Mouse (Mus musculus): ENCODE data around the gene BC049352. TPM values are rescaled to one million over a fixed set of nuclear protein-coding genes. Genes with fewer than 3 reads are reported as not detected.

The BC049352 gene
- total and polyA plus RNA-seq, 3 experiments: 0.16 to 1.1 TPM; not detected in 1

GRCm38 (mm10) chr9:45189661-45190174 lies 7.9 kb downstream of the BC049352 start:
- peak; percentile 20 for DNase-seq

GRCm38 (mm10) chr9:45195468-45195867 lies 13.7 kb downstream of the BC049352 start:
- DNase-seq: no peak

- no peak for DNase-seq
Observed at GRCm38 (mm10) chr9:45196125-45196830, 14.5 kb downstream of the BC049352 start.

GRCm38 (mm10) chr9:45197549-45197948 lies 15.7 kb downstream of the BC049352 start:
- no peak for DNase-seq

GRCm38 (mm10) chr9:45201319-45201947 lies 19.6 kb downstream of the BC049352 start:
- DNase-seq: peak; percentile 56

- DNase-seq: no peak
Observed at GRCm38 (mm10) chr9:45202021-45202798, 20.4 kb downstream of the BC049352 start.

GRCm38 (mm10) chr9:45203797-45204410 lies 22.1 kb downstream of the BC049352 start, which contains the start of gene Tmprss4:
TSS of gene Tmprss4 (minus strand) at chr9:45204092.
- DNase-seq: no peak

- DNase-seq: no peak
Observed at GRCm38 (mm10) chr9:45205143-45205542, 23.3 kb downstream of the BC049352 start.

- no peak for DNase-seq
Observed at GRCm38 (mm10) chr9:45206121-45206520, 24.3 kb downstream of the BC049352 start.

- no peak for DNase-seq
Observed at GRCm38 (mm10) chr9:45207015-45207743, 25.4 kb downstream of the BC049352 start.

- no peak for DNase-seq
Observed at GRCm38 (mm10) chr9:45212001-45212400, 30.2 kb downstream of the BC049352 start.

- peak; percentile 21 for DNase-seq
Observed at GRCm38 (mm10) chr9:45215526-45216179, 33.8 kb downstream of the BC049352 start.

GRCm38 (mm10) chr9:45219644-45220043 lies 37.8 kb downstream of the BC049352 start:
- DNase-seq: no peak

GRCm38 (mm10) chr9:45221567-45221966 lies 39.8 kb downstream of the BC049352 start:
- peak; percentile 80 for DNase-seq

GRCm38 (mm10) chr9:45229359-45229758 lies 47.6 kb downstream of the BC049352 start:
- no peak for DNase-seq

GRCm38 (mm10) chr9:45235668-45236227 lies 53.9 kb downstream of the BC049352 start:
- DNase-seq: no peak

- no peak for DNase-seq
Observed at GRCm38 (mm10) chr9:45236744-45237143, 54.9 kb downstream of the BC049352 start.

GRCm38 (mm10) chr9:45241397-45241796 lies 59.6 kb downstream of the BC049352 start:
- no peak for DNase-seq

- no peak for DNase-seq
Observed at GRCm38 (mm10) chr9:45245432-45245831, 63.6 kb downstream of the BC049352 start.

GRCm38 (mm10) chr9:45246060-45246459 lies 64.3 kb downstream of the BC049352 start:
- peak; percentile 18 for DNase-seq
